Mouse (Mus musculus) ES-Bruce4 (cell line): ENCODE measurements around the gene BC053393. TPM values are rescaled to one million over a fixed set of nuclear protein-coding genes. Genes with fewer than 3 reads are reported as not detected.

Experiments used
- H3K27ac ChIP-seq: 2 replicates; pipeline ENCODE4 v1.5.1; 2012; ENCODE audit warnings: low read length, inconsistent platforms; ENCODE audit not compliant: insufficient read depth
- H3K27me3 ChIP-seq: 2 replicates; pipeline ENCODE4 v1.6.1; 2012; ENCODE audit warnings: mild to moderate bottlenecking, low read length, inconsistent platforms; ENCODE audit not compliant: control insufficient read depth, poor library complexity, insufficient read depth, severe bottlenecking
- H3K36me3 ChIP-seq: 2 replicates; pipeline ENCODE4 v1.6.1; 2012; ENCODE audit warnings: inconsistent platforms, mild to moderate bottlenecking, low read length, moderate library complexity; ENCODE audit not compliant: control insufficient read depth, poor library complexity, insufficient read depth, severe bottlenecking
- H3K4me1 ChIP-seq: one replicate; pipeline ENCODE4 v1.8.1; 2011; ENCODE audit warnings: low read length; ENCODE audit not compliant: control insufficient read depth, insufficient read depth
- H3K4me3 ChIP-seq: 2 replicates; pipeline ENCODE4 v1.5.1; 2011; ENCODE audit warnings: low read depth, mild to moderate bottlenecking, low read length
- H3K9ac ChIP-seq: 2 replicates; pipeline ENCODE4 v1.6.1; 2012; ENCODE audit warnings: low read depth, mild to moderate bottlenecking, inconsistent platforms; ENCODE audit not compliant: poor library complexity, severe bottlenecking
- H3K9me3 ChIP-seq: replicated peaks from 2 replicates; pipeline ENCODE4 v1.6.1; 2012; ENCODE audit warnings: mild to moderate bottlenecking, low read length, inconsistent platforms; ENCODE audit not compliant: control insufficient read depth, poor library complexity, insufficient read depth, severe bottlenecking
- CTCF ChIP-seq: IDR thresholded peaks from one replicate; pipeline ENCODE4 v1.8.1; 2011; ENCODE audit warnings: low read depth, low read length
- EP300 ChIP-seq: IDR thresholded peaks from 2 replicates; pipeline ENCODE4 v1.6.1; 2011; ENCODE audit warnings: low read depth, low read length; ENCODE audit not compliant: insufficient read depth
- POLR2A ChIP-seq: IDR thresholded peaks from one replicate; pipeline ENCODE4 v1.8.1; 2011; ENCODE audit warnings: low read length; ENCODE audit not compliant: insufficient read depth
- polyA plus RNA-seq: library from polyadenylated mRNA; stranded (reverse); fragments of >200 nt; gene quantifications from 2 replicates; pipeline ENCODE4 v1.2.4, GENCODE M21; 2011; ENCODE audit warnings: low read depth; ENCODE audit not compliant: missing spikeins, insufficient read depth, insufficient read length

The BC053393 gene
- polyA plus RNA-seq, 1 experiment = not detected

DNA sequence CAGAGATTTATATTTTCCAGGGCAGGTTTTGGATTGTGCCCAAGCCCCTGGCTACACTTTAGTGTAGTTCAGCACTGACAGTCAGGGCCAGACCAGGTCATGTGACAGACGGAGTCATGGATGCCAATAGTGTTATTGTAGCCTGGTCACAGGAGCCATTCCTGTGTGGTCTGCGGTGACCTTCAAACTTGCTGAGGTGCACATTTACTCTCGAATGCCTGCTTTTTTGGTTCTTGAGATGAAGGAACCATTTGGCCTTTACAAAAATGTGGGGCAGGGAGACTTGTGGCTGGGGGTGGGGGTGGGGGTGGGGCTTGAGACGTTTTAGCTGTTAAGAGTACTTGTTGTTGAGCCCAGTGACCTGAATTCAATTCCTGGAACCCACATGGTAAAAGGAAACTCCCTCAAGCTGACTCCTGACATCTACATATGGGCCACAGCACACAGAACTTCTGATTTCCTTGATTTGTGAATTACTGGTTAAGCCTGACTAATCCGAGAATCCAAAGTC is 7.5 kb downstream of the BC053393 start:
- Histone ChIP-seq H3K27ac (no peak overlapping the region), H3K9ac (no peak overlapping the region), H3K36me3 (no peaks in the 10 kb centered on the region), H3K4me3 (no peak overlapping the region), H3K9me3 (no peaks in the 10 kb centered on the region), H3K4me1 (no peaks in the 10 kb centered on the region), H3K27me3 (no peaks in the 10 kb centered on the region; the same call in 1 of the 2 replicates)
- no peak for TF ChIP-seq CTCF
- no peak for TF ChIP-seq POLR2A
- TF ChIP-seq EP300 = no peak

DNA sequence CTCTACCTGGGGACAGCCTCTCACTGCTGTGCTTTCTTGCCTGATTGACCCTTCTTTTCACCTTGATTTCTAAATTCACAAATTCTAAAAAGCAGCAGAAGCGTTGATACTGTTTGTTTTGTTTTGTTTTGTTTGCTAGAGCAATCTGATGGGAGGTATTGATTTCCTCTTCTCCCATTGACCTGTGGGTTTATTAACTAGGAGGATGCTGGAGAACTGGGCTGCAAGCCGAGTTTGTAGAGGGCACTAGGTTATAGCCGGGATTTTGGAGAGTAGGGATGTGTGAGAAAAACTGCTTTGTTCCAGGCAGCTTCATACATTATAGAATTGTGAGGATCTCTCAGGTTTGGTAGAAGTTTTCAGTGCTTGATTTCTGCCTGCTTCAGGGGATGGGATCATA is 9.1 kb downstream of the BC053393 start:
- Histone ChIP-seq H3K4me1 (no peaks in the 10 kb centered on the region), H3K4me3 (no peak overlapping the region), H3K36me3 (no peaks in the 10 kb centered on the region), H3K9ac (no peak overlapping the region), H3K9me3 (no peaks in the 10 kb centered on the region), H3K27me3 (no peaks in the 10 kb centered on the region; the same call in 1 of the 2 replicates), H3K27ac (no peak overlapping the region)
- no peak for TF ChIP-seq EP300
- no peak for TF ChIP-seq POLR2A
- no peak for TF ChIP-seq CTCF

DNA sequence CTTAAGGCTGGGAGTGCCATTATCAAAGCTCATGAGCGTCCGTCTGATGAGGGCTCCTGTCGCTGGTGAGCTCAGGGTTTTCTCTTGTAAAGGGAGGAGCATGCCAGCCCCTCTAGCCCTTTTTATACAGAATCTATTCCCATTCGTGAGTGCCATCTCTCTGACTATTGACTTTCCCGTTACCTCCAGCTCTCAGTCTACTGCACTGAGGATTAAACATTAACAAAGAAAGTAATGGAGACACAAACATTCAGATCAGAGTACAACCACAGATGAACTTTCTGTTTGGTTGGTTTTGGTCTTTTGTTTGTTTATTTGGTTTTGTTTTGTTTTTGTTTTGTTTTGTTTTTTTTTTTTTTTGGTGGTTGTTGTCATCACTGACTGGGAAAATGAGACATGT is 11.4 kb downstream of the BC053393 start:
- TF ChIP-seq CTCF = no peak
- no peak for TF ChIP-seq POLR2A
- TF ChIP-seq EP300 = no peak
- Histone ChIP-seq H3K4me1 (no peaks in the 10 kb centered on the region), H3K4me3 (no peak overlapping the region), H3K27me3 (no peaks in the 10 kb centered on the region; the same call in 1 of the 2 replicates), H3K36me3 (no peaks in the 10 kb centered on the region), H3K27ac (no peak overlapping the region), H3K9me3 (no peaks in the 10 kb centered on the region), H3K9ac (no peak overlapping the region)

DNA sequence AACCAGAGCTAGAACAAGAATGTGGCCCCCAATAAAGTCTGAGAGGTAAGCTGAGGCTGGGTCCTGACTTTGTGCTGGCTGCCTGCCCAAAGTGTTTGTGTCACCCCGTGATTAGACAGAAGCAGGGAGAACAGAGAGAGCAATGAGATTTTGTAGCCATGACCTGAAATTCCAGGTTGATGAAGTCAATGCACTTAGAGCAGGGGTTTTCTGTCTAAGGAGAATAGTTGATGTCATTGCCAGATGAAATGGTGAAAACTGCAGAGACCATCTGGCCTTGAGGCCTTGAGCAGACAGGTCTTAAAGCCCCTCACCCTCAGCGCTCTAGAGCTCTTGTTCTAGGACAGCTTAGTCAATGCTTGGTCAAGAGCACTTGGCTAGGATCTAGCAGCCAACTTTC is 21.1 kb downstream of the BC053393 start:
- Histone ChIP-seq H3K27me3 (no peaks in the 10 kb centered on the region), H3K36me3 (no peaks in the 10 kb centered on the region), H3K4me3 (no peak overlapping the region), H3K9ac (no peak overlapping the region), H3K9me3 (no peaks in the 10 kb centered on the region), H3K4me1 (no peaks in the 10 kb centered on the region), H3K27ac (no peak overlapping the region)
- TF ChIP-seq EP300 (no peak), POLR2A (no peak)

DNA sequence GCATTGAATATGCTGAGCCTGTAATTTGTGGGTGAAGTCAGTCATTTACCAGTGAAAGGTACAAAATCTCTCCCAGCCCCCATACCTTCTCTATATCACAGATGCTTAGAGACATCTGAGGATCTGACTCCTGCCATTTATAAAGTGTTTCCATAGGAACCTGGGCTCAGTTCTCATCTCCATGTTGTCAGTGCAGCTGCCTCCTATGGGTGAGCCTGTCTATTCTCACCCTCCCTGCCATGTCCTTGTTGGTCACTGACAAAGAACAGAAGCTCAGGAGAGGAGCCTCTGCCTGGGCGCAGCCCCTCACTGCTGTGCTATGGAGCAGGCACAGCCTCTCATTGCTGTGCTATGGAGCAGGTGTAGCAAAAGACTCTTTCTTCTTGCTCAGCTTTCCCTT is 48.6 kb downstream of the BC053393 start:
- Histone ChIP-seq H3K9me3 (no peaks in the 10 kb centered on the region), H3K9ac (no peak overlapping the region), H3K27ac (no peak overlapping the region), H3K27me3 (no peaks in the 10 kb centered on the region), H3K36me3 (no peaks in the 10 kb centered on the region), H3K4me3 (no peak overlapping the region), H3K4me1 (no peaks in the 10 kb centered on the region)
- TF ChIP-seq POLR2A (no peak), EP300 (no peak), CTCF (no peak)

DNA sequence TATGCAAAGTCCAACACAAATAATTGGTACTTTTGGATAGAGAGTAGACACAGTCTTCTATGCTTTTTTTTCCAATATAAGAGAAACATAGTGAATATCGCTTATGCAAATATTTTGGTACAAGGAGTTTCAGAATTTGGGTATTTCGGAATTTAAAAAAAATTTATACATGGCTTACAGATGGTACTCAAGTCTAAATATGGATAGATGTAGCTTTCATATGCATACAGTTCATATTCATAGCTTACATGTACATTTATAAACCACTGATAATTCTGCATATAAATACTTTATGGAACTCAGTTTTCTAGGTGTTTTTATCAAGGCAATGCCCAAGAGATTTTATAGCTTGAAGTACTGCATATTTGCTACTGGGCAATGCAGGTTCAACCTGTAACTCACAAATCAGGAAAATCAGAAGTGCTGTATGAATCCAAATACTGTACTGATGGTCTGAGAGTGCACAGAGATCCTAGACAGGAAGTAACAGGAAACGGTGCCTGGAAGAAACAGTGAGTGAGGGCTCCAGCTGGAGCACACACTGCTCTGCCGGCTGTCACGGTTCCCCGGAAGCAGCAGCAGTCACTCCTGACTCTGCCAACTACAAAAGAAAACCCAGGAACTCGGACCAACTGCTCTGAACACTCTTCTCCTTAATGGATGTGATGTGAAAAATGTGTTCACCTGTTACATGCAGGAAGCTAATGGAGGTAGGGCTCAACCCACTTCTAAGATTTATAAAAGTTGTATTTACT is 49.3 kb downstream of the BC053393 start:
- Histone ChIP-seq H3K27ac (no peak overlapping the region), H3K4me3 (no peak overlapping the region), H3K36me3 (no peaks in the 10 kb centered on the region), H3K9ac (no peak overlapping the region), H3K4me1 (no peaks in the 10 kb centered on the region), H3K27me3 (no peaks in the 10 kb centered on the region), H3K9me3 (no peaks in the 10 kb centered on the region)
- no peak for TF ChIP-seq POLR2A
- no peak for TF ChIP-seq CTCF
- no peak for TF ChIP-seq EP300
